Mouse (Mus musculus) heart, embryonic 11.5 days (tissue): ENCODE data around the gene Rfx4. TPM values are rescaled to one million over a fixed set of nuclear protein-coding genes. Genes with fewer than 3 reads are reported as not detected.

ENCODE experiments used
- ATAC-seq: fragments of 200-750 bp; cut with Nextera tagmentation; replicated peaks from 2 replicates; pipeline ENCODE4 v1.8.0; 2017; ENCODE audit warnings: moderate library complexity; ENCODE audit not compliant: insufficient number of reproducible peaks, low FRiP score, low TSS enrichment
- H3K27ac ChIP-seq: fragments of 300-500 bp; sonication (generic); 2 replicates; pipeline ENCODE4 v1.5.1; 2014; ENCODE audit warnings: mild to moderate bottlenecking, low read depth, low read length
- H3K27me3 ChIP-seq: fragments of 300-500 bp; sonication (generic); 2 replicates; pipeline ENCODE4 v1.6.1; 2014; ENCODE audit warnings: mild to moderate bottlenecking, low read length, mixed read lengths; ENCODE audit not compliant: control insufficient read depth, insufficient read depth
- H3K36me3 ChIP-seq: fragments of 300-500 bp; sonication (generic); 2 replicates; pipeline ENCODE4 v1.6.1; 2014; ENCODE audit warnings: mild to moderate bottlenecking, low read length, moderate library complexity, mixed read lengths; ENCODE audit not compliant: control insufficient read depth, insufficient read depth
- H3K4me1 ChIP-seq: fragments of 300-500 bp; sonication (generic); 2 replicates; pipeline ENCODE4 v1.6.1; 2014; ENCODE audit warnings: low read length; ENCODE audit not compliant: control insufficient read depth, insufficient read depth
- H3K4me2 ChIP-seq: fragments of 300-500 bp; sonication (generic); 2 replicates; pipeline ENCODE4 v1.6.1; 2014; ENCODE audit warnings: mild to moderate bottlenecking, moderate library complexity
- H3K4me3 ChIP-seq: fragments of 300-500 bp; sonication (generic); 2 replicates; pipeline ENCODE4 v1.5.1; 2014; ENCODE audit warnings: low read depth, low read length
- H3K9ac ChIP-seq: fragments of 300-500 bp; sonication (generic); 2 replicates; pipeline ENCODE4 v1.6.1; 2014; ENCODE audit warnings: mild to moderate bottlenecking, low read depth, low read length, moderate library complexity
- H3K9me3 ChIP-seq: fragments of 300-500 bp; sonication (generic); replicated peaks from 2 replicates; pipeline ENCODE4 v1.6.1; 2016; ENCODE audit warnings: low read length; ENCODE audit not compliant: control insufficient read depth
- WGBS: fragments of 180-500 bp; shearing (Covaris S2); extraction: QIAGEN DNeasy Blood & Tissue Kit; methylation state at CpG from one replicate; pipeline ENCODE4 v1.1.7; 2014; ENCODE audit not compliant: insufficient replicate concordance; 5-methylcytosine and 5-hydroxymethylcytosine counted together
- polyA plus RNA-seq: library from polyadenylated mRNA; unstranded; fragments of >200 nt; fragmentation: Nextera tagmentation; extraction: Ambion mirVana; gene quantifications from 2 replicates; pipeline ENCODE4 v1.2.1, GENCODE M21; 2014

Rfx4 gene
- polyA plus RNA-seq, 1 experiment from 2014 or later = not detected

GRCm38 (mm10) chr10:84829009-84829408 lies 73.1 kb downstream of the Rfx4 start:
- Histone ChIP-seq H3K4me1 (no peaks in the 10 kb centered on the region), H3K27me3 (no peaks in the 10 kb centered on the region), H3K4me3 (no peak overlapping the region), H3K36me3 (no peaks in the 10 kb centered on the region), H3K27ac (no peak overlapping the region), H3K9me3 (no peaks in the 10 kb centered on the region), H3K4me2 (no peak overlapping the region), H3K9ac (no peak overlapping the region)
- 76% methylated on average over 8 of the region's 8 CpGs for WGBS
- ATAC-seq = no peak

- H3K9me3 ChIP-seq = no peaks in the 10 kb centered on the region
- H3K9ac ChIP-seq = no peak overlapping the region
- H3K27ac ChIP-seq = no peak overlapping the region
- no peak for ATAC-seq
- H3K36me3 ChIP-seq = no peaks in the 10 kb centered on the region
- H3K4me1 ChIP-seq = no peaks in the 10 kb centered on the region
- 52% methylated on average over 6 of the region's 6 CpGs for WGBS
- no peaks in the 10 kb centered on the region; the same call in 1 of the 2 replicates for H3K27me3 ChIP-seq
- H3K4me2 ChIP-seq = no peak overlapping the region
- H3K4me3 ChIP-seq = no peak overlapping the region
Observed at GRCm38 (mm10) chr10:84835596-84835995, 79.7 kb downstream of the Rfx4 start.

- no peaks in the 10 kb centered on the region; the same call in 1 of the 2 replicates for H3K27me3 ChIP-seq
- no peaks in the 10 kb centered on the region for H3K4me1 ChIP-seq
- H3K4me2 ChIP-seq = no peak overlapping the region
- ATAC-seq = no peak
- 15% methylated on average over 4 of the region's 4 CpGs for WGBS
- no peak overlapping the region for H3K27ac ChIP-seq
- no peak overlapping the region for H3K9ac ChIP-seq
- H3K9me3 ChIP-seq = no peaks in the 10 kb centered on the region
- no peaks in the 10 kb centered on the region for H3K36me3 ChIP-seq
- H3K4me3 ChIP-seq = no peak overlapping the region
Observed at GRCm38 (mm10) chr10:84836104-84836503, 80.2 kb downstream of the Rfx4 start.

- Histone ChIP-seq H3K9me3 (no peaks in the 10 kb centered on the region), H3K4me1 (no peaks in the 10 kb centered on the region), H3K36me3 (no peaks in the 10 kb centered on the region), H3K27ac (no peak overlapping the region), H3K27me3 (peaks cover 1% of the 10 kb centered on the region; the same call in 1 of the 2 replicates), H3K4me3 (no peak overlapping the region), H3K4me2 (no peak overlapping the region), H3K9ac (no peak overlapping the region)
- ATAC-seq = no peak
- 81% methylated on average over 2 of the region's 2 CpGs for WGBS
Observed at GRCm38 (mm10) chr10:84837355-84837754, 81.5 kb downstream of the Rfx4 start.

- ATAC-seq = no peak
- H3K4me1 ChIP-seq = no peaks in the 10 kb centered on the region
- no peaks in the 10 kb centered on the region for H3K36me3 ChIP-seq
- H3K27me3 ChIP-seq = peaks cover 5% of the 10 kb centered on the region; the same call in 1 of the 2 replicates
- H3K27ac ChIP-seq = no peak overlapping the region
- no peaks in the 10 kb centered on the region for H3K9me3 ChIP-seq
- WGBS = 55% methylated on average over 7 of the region's 7 CpGs
- no peak overlapping the region for H3K4me3 ChIP-seq
- H3K4me2 ChIP-seq = no peak overlapping the region
- H3K9ac ChIP-seq = no peak overlapping the region
Observed at GRCm38 (mm10) chr10:84838850-84839473, 83.1 kb downstream of the Rfx4 start.

GRCm38 (mm10) chr10:84846638-84847037 lies 90.8 kb downstream of the Rfx4 start:
- Histone ChIP-seq H3K4me3 (no peak overlapping the region), H3K27ac (no peak overlapping the region), H3K9me3 (no peaks in the 10 kb centered on the region), H3K27me3 (peaks cover 13% of the 10 kb centered on the region; the same call in 1 of the 2 replicates), H3K4me2 (no peak overlapping the region), H3K36me3 (no peaks in the 10 kb centered on the region), H3K9ac (no peak overlapping the region), H3K4me1 (no peaks in the 10 kb centered on the region)
- no peak for ATAC-seq
- 74% methylated on average over 5 of the region's 5 CpGs for WGBS

- Histone ChIP-seq H3K9ac (no peak overlapping the region), H3K4me2 (no peak overlapping the region), H3K27ac (no peak overlapping the region), H3K27me3 (peaks cover 23% of the 10 kb centered on the region), H3K4me1 (peaks cover 8% of the 10 kb centered on the region), H3K36me3 (no peaks in the 10 kb centered on the region), H3K9me3 (no peaks in the 10 kb centered on the region), H3K4me3 (no peak overlapping the region)
- 57% methylated on average over 12 of the region's 12 CpGs for WGBS
- no peak for ATAC-seq
Observed at GRCm38 (mm10) chr10:84851981-84852979, 96.4 kb downstream of the Rfx4 start.

- H3K4me1 ChIP-seq = peaks cover 8% of the 10 kb centered on the region
- H3K27ac ChIP-seq = no peak overlapping the region
- no peaks in the 10 kb centered on the region for H3K36me3 ChIP-seq
- peaks cover 29% of the 10 kb centered on the region for H3K27me3 ChIP-seq
- no peaks in the 10 kb centered on the region for H3K9me3 ChIP-seq
- no peak for ATAC-seq
- H3K4me2 ChIP-seq = no peak overlapping the region
- WGBS = 88% methylated on average over 8 of the region's 8 CpGs
- no peak overlapping the region for H3K9ac ChIP-seq
- no peak overlapping the region for H3K4me3 ChIP-seq
Observed at GRCm38 (mm10) chr10:84854059-84854458, 98.2 kb downstream of the Rfx4 start.
